Mouse (Mus musculus) erythroid progenitor cell, adult 5-6 weeks (primary cell): Measurements from ENCODE around the gene Sult2a2. TPM values are rescaled to one million over a fixed set of nuclear protein-coding genes. Genes with fewer than 3 reads are reported as not detected.
"Not testable (repeated sequence)": the region's sequence is repeated elsewhere in the genome, so short reads cannot be mapped to it uniquely, and the experiment has no call there.

Source experiments
- ATAC-seq: replicated peaks from 2 replicates; pipeline ENCODE4 v1.8.0; 2016; ENCODE audit warnings: moderate number of reproducible peaks, mild to moderate bottlenecking, moderate TSS enrichment, inconsistent platforms; ENCODE audit not compliant: poor library complexity, low FRiP score, severe bottlenecking
- total RNA-seq, 2 experiments: library from RNA; stranded (forward) in 1 of 2; stranded (reverse) in 1 of 2; fragments of 150-400 nt in 1 of 2; fragments of 186-747, 209-891 nt in 1 of 2; gene quantifications; 2 replicates each; pipeline versions ENCODE4 v1.2.3 to v1.2.4; 2015 to 2017; ENCODE audit warnings: low replicate concordance in 2 of 2

The Sult2a2 gene
- total RNA-seq (2015; ENCODE audit: low replicate concordance) (not detected in 2 replicates), total RNA-seq (2017; ENCODE audit: low replicate concordance) (not detected in 2 replicates)

- ATAC-seq, result not testable (repeated sequence)
Measured at GRCm38 (mm10) chr7:13733205-13733604, at the start of gene Sult2a2. TSS of gene Sult2a2 (plus strand) at chr7:13733505.

- ATAC-seq, result no peak
Measured at GRCm38 (mm10) chr7:13813913-13814312, 80.6 kb downstream of the Sult2a2 start.

Other genes with a start within 250 kb of the Sult2a2 start
- gene Bsph2, start 162.4 kb upstream of the Sult2a2 start, total RNA-seq (2015; ENCODE audit: low replicate concordance), result not detected in 2 replicates
- gene Bsph2, start 162.4 kb upstream of the Sult2a2 start, total RNA-seq (2017; ENCODE audit: low replicate concordance), result not detected in 2 replicates
- not detected in 2 replicates for gene Sult2a5, start 109.5 kb upstream of the Sult2a2 start, total RNA-seq (2015; ENCODE audit: low replicate concordance)
- gene Sult2a5, start 109.5 kb upstream of the Sult2a2 start, total RNA-seq (2017; ENCODE audit: low replicate concordance), result not detected in 2 replicates
- not detected in 2 replicates for gene Sult2a1, start 103.9 kb downstream of the Sult2a2 start, total RNA-seq (2015; ENCODE audit: low replicate concordance)
- not detected in 2 replicates for gene Sult2a1, start 103.9 kb downstream of the Sult2a2 start, total RNA-seq (2017; ENCODE audit: low replicate concordance)